Mouse (Mus musculus): ENCODE measurements at regions not wholly inside any gene's neighbourhood (a gene's known extent, or its start where the extent isn't known, plus 50 kb on each side); places are given as distances from the start of the nearest gene placed in this dataset.

DNA sequence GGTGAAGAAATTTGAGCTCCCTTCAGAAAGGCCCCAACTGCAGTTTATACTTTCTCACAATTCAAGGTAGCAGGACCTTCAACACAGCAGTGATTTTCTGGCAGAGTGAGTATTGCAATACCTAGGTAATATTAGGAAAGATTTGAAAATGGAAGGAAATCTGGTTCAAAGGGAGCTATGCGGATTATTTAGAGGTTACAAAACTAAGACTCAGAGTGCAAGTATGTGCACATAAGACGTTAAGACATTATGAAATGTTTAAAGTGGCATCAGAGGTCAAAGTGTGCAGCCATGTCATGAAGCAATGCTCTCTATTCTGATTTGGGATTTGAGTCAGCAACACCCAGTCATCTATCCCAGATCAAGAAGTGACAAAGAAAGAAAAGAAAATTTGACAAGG lies 164.6 kb downstream of the Ptn start:
- WGBS = 74% methylated on average over 2 of the region's 2 CpGs
- Histone ChIP-seq H3K4me3 (ENCODE audit: low read depth, low read length) (no peak overlapping the region), H3K4me1 (ENCODE audit: control insufficient read depth, insufficient read depth, low read length) (no peaks in the 10 kb centered on the region), H3K9me3 (ENCODE audit: control insufficient read depth, low read length) (no peaks in the 10 kb centered on the region), H3K27ac (ENCODE audit: low read depth, low read length) (no peak overlapping the region), H3K4me2 (ENCODE audit: low read depth) (no peak overlapping the region), H3K9ac (ENCODE audit: low read length) (no peak overlapping the region), H3K27me3 (ENCODE audit: control insufficient read depth, insufficient read depth, low read length) (no peaks in the 10 kb centered on the region), H3K36me3 (ENCODE audit: control insufficient read depth, insufficient read depth, low read length) (no peaks in the 10 kb centered on the region)
- ATAC-seq (ENCODE audit: insufficient read depth, low FRiP score, low TSS enrichment) (no peak), DNase-seq (ENCODE audit: low spot score) (no peak)

DNA sequence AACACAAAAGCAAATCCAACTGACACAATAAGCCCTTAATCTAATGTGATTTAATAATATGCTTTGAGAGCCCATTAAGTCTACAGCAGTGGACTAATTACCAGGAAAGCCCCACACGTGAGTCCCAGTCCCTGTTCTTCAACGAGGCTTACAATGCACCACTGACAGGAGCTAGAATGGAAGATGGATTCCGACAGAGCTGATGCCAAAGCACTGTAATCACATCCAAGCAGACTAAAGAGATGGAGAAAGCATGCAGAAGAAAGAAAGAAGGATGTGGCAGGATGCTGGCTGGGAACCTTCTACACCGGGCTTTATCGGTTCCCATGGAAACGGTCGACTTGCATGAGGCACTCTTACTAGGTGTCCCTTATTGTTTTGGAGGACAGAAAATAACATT lies 165.1 kb downstream of the Ptn start:
- H3K27me3 ChIP-seq (ENCODE audit: control insufficient read depth, insufficient read depth, low read length) = no peaks in the 10 kb centered on the region
- no peaks in the 10 kb centered on the region for H3K9me3 ChIP-seq (ENCODE audit: control insufficient read depth, low read length)
- H3K36me3 ChIP-seq (ENCODE audit: control insufficient read depth, insufficient read depth, low read length) = no peaks in the 10 kb centered on the region
- DNase-seq (ENCODE audit: low spot score) = peak; percentile 68
- no peak overlapping the region for H3K4me3 ChIP-seq (ENCODE audit: low read depth, low read length)
- no peak overlapping the region for H3K4me2 ChIP-seq (ENCODE audit: low read depth)
- ATAC-seq (ENCODE audit: insufficient read depth, low FRiP score, low TSS enrichment) = peak; percentile 81
- H3K27ac ChIP-seq (ENCODE audit: low read depth, low read length) = no peak overlapping the region
- 37% methylated on average over 7 of the region's 7 CpGs for WGBS
- H3K4me1 ChIP-seq (ENCODE audit: control insufficient read depth, insufficient read depth, low read length) = no peaks in the 10 kb centered on the region
- H3K9ac ChIP-seq (ENCODE audit: low read length) = no peak overlapping the region

DNA sequence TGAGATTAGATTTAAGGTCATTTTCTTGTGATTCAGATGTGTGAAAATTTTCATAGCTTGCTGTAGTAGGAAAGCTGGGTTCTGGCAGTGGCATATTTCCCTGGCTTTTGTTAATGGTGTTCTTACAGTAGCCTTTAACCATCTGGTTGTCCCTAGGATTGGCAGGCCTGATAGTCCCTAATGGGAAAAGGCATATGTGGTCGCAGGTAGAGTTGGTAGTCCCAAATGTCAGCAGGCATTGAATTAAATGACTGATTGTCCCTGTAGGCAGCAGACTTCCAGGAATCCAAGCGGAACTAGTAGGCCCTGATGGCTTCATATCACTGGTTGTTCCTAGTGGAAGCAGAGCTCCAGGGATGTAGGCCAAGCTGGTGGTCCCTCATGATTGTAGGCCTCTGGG lies 173.0 kb downstream of the Ptn start:
- Histone ChIP-seq H3K27me3 (ENCODE audit: control insufficient read depth, insufficient read depth, low read length) (no peaks in the 10 kb centered on the region), H3K4me3 (ENCODE audit: low read depth, low read length) (no peak overlapping the region)
- 85% methylated on average over 2 of the region's 2 CpGs for WGBS

DNA sequence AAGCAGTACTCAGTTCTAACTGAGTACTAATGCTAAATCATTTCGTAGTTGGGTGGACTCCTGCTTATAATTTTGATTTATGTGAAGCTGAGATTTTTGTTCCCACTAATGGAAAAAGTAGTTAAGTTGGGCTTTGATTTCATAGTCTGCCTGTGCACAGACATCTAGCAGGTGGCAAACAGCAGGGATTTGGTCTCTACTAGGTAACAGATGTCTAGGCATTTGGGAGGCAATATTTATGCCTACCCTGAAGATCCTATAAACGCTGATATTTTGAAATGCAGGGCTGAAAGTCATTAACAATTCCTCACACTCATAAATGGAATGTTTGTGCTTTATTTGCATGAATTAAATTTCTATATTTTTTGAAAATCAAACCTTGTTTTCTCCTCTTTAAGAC lies 182.4 kb downstream of the Ptn start:
- Histone ChIP-seq H3K4me3 (ENCODE audit: low read depth, low read length) (no peak overlapping the region), H3K27ac (ENCODE audit: low read depth, low read length) (no peak overlapping the region), H3K27me3 (ENCODE audit: control insufficient read depth, insufficient read depth, low read length) (no peaks in the 10 kb centered on the region), H3K9ac (ENCODE audit: low read length) (no peak overlapping the region), H3K9me3 (ENCODE audit: control insufficient read depth, low read length) (no peaks in the 10 kb centered on the region), H3K4me2 (ENCODE audit: low read depth) (no peak overlapping the region), H3K36me3 (ENCODE audit: control insufficient read depth, insufficient read depth, low read length) (no peaks in the 10 kb centered on the region), H3K4me1 (ENCODE audit: control insufficient read depth, insufficient read depth, low read length) (no peaks in the 10 kb centered on the region)
- WGBS = 61% methylated on average over 2 of the region's 2 CpGs
- ATAC-seq (ENCODE audit: insufficient read depth, low FRiP score, low TSS enrichment) = no peak
- DNase-seq (ENCODE audit: low spot score) = no peak

More for the DNA sequence above, 173.0 kb downstream of the Ptn start:
- ATAC-seq (ENCODE audit: insufficient read depth, low FRiP score, low TSS enrichment) (no peak), DNase-seq (ENCODE audit: low spot score) (no peak)
- Histone ChIP-seq H3K4me1 (ENCODE audit: control insufficient read depth, insufficient read depth, low read length) (no peaks in the 10 kb centered on the region), H3K36me3 (ENCODE audit: control insufficient read depth, insufficient read depth, low read length) (no peaks in the 10 kb centered on the region), H3K9me3 (ENCODE audit: control insufficient read depth, low read length) (no peaks in the 10 kb centered on the region), H3K9ac (ENCODE audit: low read length) (no peak overlapping the region), H3K4me2 (ENCODE audit: low read depth) (no peak overlapping the region), H3K27ac (ENCODE audit: low read depth, low read length) (no peak overlapping the region)

DNA sequence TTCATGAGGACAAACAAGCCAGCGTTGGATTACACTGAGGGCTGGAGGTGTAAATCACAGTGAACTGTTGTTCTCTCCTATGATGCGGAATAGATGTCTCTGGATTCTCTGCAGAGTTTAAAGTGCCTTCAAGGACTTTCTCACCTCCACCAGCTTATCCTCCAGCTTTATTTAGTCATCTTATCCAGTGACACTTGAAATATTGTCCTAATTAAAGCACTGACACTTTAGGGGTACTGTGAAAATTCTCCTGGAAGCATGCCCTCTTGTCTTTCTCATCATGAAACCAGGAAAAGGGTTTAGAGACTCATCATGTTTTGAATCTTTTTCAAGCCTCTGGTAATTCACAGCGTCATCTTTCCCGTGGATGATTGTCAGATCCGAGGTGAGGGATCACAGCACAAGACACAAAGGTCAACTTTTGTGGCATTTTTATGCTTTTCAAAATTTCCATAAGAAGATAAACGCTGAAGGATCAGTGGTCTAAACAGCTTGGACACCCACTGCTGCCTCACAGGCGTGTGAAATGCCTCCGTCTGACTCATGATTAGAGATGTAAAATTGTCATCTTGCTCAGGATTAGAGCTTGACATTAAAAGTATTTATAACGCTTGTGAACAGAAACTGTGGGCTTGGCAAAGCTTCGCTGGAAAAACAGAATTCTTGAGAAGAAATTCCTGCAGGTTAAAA lies 201.6 kb downstream of the Ptn start:
- H3K9me3 ChIP-seq (ENCODE audit: control insufficient read depth, low read length) = no peaks in the 10 kb centered on the region
- ATAC-seq (ENCODE audit: insufficient read depth, low FRiP score, low TSS enrichment) (no peak), DNase-seq (ENCODE audit: low spot score) (no peak)
- H3K36me3 ChIP-seq (ENCODE audit: control insufficient read depth, insufficient read depth, low read length) = no peaks in the 10 kb centered on the region
- H3K27me3 ChIP-seq (ENCODE audit: control insufficient read depth, insufficient read depth, low read length) = no peaks in the 10 kb centered on the region
- no peak overlapping the region for H3K4me3 ChIP-seq (ENCODE audit: low read depth, low read length)
- H3K27ac ChIP-seq (ENCODE audit: low read depth, low read length) = no peak overlapping the region
- 70% methylated on average over 10 of the region's 10 CpGs for WGBS
- no peak overlapping the region for H3K4me2 ChIP-seq (ENCODE audit: low read depth)
- H3K4me1 ChIP-seq (ENCODE audit: control insufficient read depth, insufficient read depth, low read length) = no peaks in the 10 kb centered on the region
- no peak overlapping the region for H3K9ac ChIP-seq (ENCODE audit: low read length)

DNA sequence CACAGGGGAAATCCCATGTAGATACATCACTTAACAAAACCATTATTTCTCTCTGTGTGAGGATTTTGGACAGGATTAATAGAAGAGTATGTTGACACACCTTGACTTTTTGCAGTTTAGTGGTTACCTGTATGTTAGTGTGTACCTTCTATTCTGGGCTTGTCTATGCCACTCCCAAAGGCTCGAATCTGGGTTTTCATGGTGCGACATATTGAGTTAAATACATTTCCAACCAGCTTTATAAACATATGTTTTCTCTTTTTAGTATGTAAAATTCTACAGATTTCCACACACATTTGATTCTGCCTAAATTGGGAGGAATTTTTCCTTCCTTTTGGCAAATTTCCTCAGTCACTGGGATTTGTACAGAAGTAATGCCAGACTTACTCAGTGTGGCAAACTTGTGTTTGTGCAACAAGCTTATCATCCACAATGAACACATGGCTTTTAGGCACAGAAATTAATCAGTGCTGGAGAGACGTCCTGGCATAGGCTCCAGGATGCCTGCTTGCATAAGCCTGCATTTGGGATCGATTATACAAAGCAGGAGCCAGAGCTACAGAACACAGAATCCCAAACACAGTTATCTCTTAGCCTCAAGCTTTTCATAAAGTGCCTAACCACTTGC lies 204.3 kb downstream of the Ptn start:
- no peak for ATAC-seq (ENCODE audit: insufficient read depth, low FRiP score, low TSS enrichment)
- no peak overlapping the region for H3K4me3 ChIP-seq (ENCODE audit: low read depth, low read length)
- H3K27ac ChIP-seq (ENCODE audit: low read depth, low read length) = no peak overlapping the region
- 75% methylated on average over 4 of the region's 4 CpGs for WGBS
- H3K4me2 ChIP-seq (ENCODE audit: low read depth) = no peak overlapping the region
- no peak for DNase-seq (ENCODE audit: low spot score)
- no peaks in the 10 kb centered on the region for H3K36me3 ChIP-seq (ENCODE audit: control insufficient read depth, insufficient read depth, low read length)
- no peaks in the 10 kb centered on the region for H3K9me3 ChIP-seq (ENCODE audit: control insufficient read depth, low read length)
- no peak overlapping the region for H3K9ac ChIP-seq (ENCODE audit: low read length)
- no peaks in the 10 kb centered on the region for H3K4me1 ChIP-seq (ENCODE audit: control insufficient read depth, insufficient read depth, low read length)
- no peaks in the 10 kb centered on the region for H3K27me3 ChIP-seq (ENCODE audit: control insufficient read depth, insufficient read depth, low read length)

DNA sequence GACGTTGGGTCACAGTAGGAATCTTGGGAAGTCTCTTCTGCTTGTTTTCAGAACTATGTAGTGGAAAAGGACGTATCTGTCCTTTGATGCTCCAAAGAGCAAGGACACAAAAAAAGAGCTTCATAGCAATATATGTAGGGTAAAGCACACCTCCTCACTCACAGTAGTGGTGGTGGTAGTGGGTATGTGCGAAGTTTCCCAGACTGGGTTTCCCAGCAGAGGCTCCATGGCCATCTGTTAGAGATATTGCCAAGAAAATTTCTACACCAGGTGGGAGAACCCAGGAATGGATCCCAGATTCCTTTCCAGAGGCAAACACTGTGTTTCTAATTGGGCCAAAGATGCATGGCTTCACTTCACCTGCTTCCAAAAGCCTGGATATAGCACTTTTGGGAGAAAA lies 205.2 kb downstream of the Ptn start:
- no peaks in the 10 kb centered on the region for H3K9me3 ChIP-seq (ENCODE audit: control insufficient read depth, low read length)
- no peak overlapping the region for H3K4me3 ChIP-seq (ENCODE audit: low read depth, low read length)
- DNase-seq (ENCODE audit: low spot score) = no peak
- 81% methylated on average over 3 of the region's 3 CpGs for WGBS
- H3K4me1 ChIP-seq (ENCODE audit: control insufficient read depth, insufficient read depth, low read length) = no peaks in the 10 kb centered on the region
- ATAC-seq (ENCODE audit: insufficient read depth, low FRiP score, low TSS enrichment) = no peak
- no peak overlapping the region for H3K4me2 ChIP-seq (ENCODE audit: low read depth)
- H3K27me3 ChIP-seq (ENCODE audit: control insufficient read depth, insufficient read depth, low read length) = no peaks in the 10 kb centered on the region
- no peaks in the 10 kb centered on the region for H3K36me3 ChIP-seq (ENCODE audit: control insufficient read depth, insufficient read depth, low read length)
- no peak overlapping the region for H3K9ac ChIP-seq (ENCODE audit: low read length)
- H3K27ac ChIP-seq (ENCODE audit: low read depth, low read length) = no peak overlapping the region

DNA sequence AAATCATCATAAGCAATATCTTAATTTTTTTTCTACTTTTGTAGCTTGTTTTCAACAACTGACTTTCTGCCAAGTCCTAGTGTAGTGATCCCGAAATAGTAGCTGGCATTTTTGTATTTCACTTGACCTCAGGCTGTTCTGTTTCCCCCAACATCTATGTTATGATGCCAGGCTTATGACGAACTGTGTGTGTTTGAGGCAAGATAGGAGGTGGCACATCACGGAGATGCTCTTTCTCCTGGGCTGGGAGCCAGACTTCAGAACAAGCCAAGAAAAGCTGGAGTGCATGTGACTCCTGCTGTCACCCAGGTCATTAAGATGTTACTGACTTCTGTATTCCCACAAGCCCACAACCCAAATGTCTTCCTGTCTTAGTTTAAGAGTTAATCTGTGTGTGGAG lies 208.7 kb downstream of the Chrm2 start:
- 86% methylated on average over 3 of the region's 3 CpGs for WGBS
- Histone ChIP-seq H3K36me3 (ENCODE audit: control insufficient read depth, insufficient read depth, low read length) (no peaks in the 10 kb centered on the region), H3K4me2 (ENCODE audit: low read depth) (no peak overlapping the region), H3K9ac (ENCODE audit: low read length) (no peak overlapping the region), H3K27ac (ENCODE audit: low read depth, low read length) (no peak overlapping the region), H3K4me3 (ENCODE audit: low read depth, low read length) (no peak overlapping the region), H3K27me3 (ENCODE audit: control insufficient read depth, insufficient read depth, low read length) (no peaks in the 10 kb centered on the region), H3K4me1 (ENCODE audit: control insufficient read depth, insufficient read depth, low read length) (no peaks in the 10 kb centered on the region), H3K9me3 (ENCODE audit: control insufficient read depth, low read length) (no peaks in the 10 kb centered on the region)
- ATAC-seq (ENCODE audit: insufficient read depth, low FRiP score, low TSS enrichment) (no peak), DNase-seq (ENCODE audit: low spot score) (no peak)

DNA sequence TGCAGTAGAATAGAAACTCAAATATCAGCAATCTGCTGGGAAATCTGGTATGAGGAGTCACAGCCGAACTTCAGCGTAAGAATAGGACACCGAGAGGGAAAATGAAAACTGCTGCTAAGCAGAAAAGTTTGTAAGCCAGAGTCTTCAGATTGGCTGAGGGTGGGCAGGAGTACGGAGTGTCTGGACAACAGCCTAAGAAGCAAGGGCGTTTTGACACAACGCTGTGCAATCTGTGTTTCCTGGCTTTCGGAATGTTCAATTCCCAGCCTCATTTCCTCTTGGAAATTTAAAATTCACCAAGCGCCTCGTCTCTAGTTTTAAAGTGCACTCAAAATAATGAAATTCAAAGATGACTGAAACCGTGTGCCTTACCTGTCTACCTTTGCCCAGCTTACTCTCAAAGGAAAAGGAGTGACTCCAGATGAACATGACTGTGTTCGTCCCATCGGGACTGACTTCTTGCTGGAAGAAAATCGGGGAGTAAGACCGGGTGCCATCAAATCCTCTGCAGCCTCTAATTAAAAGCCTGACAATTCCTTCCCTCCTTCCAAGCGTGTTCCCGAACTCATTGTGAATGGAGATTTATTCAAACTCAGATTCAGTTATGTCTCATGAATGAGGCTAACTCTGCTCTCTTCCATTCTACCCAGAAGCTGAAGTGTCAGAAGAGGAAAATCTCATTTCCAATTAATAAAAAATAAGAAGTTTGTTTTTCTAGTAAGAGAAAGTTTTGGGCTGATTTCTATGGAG lies 203.2 kb downstream of the Chrm2 start:
- H3K4me3 ChIP-seq (ENCODE audit: low read depth, low read length) = no peak overlapping the region
- H3K9ac ChIP-seq (ENCODE audit: low read length) = no peak overlapping the region
- H3K4me2 ChIP-seq (ENCODE audit: low read depth) = no peak overlapping the region
- no peak overlapping the region for H3K27ac ChIP-seq (ENCODE audit: low read depth, low read length)
- no peaks in the 10 kb centered on the region for H3K36me3 ChIP-seq (ENCODE audit: control insufficient read depth, insufficient read depth, low read length)
- 91% methylated on average over 16 of the region's 16 CpGs for WGBS
- no peaks in the 10 kb centered on the region for H3K27me3 ChIP-seq (ENCODE audit: control insufficient read depth, insufficient read depth, low read length)
- DNase-seq (ENCODE audit: low spot score) (no peak), ATAC-seq (ENCODE audit: insufficient read depth, low FRiP score, low TSS enrichment) (no peak)
- H3K9me3 ChIP-seq (ENCODE audit: control insufficient read depth, low read length) = no peaks in the 10 kb centered on the region
- no peaks in the 10 kb centered on the region for H3K4me1 ChIP-seq (ENCODE audit: control insufficient read depth, insufficient read depth, low read length)
